Mouse (Mus musculus) megakaryocyte-erythroid progenitor cell, adult 5-6 weeks (primary cell): Measurements from ENCODE around the gene Fgf11. TPM values are rescaled to one million over a fixed set of nuclear protein-coding genes. Genes with fewer than 3 reads are reported as not detected.

Experiments
- ATAC-seq: replicated peaks from 2 replicates; pipeline ENCODE4 v1.8.0; 2016; ENCODE audit warnings: mild to moderate bottlenecking, inconsistent platforms; ENCODE audit not compliant: severe bottlenecking, poor library complexity, low FRiP score, low TSS enrichment
- total RNA-seq, 2 experiments: library from RNA; stranded (forward) in 1 of 2; stranded (reverse) in 1 of 2; fragments of 200-1000, 215-1000 nt in 1 of 2; fragments of >200 nt in 1 of 2; fragmentation: Nextera tagmentation in 1 of 2; gene quantifications; 2 replicates each; pipeline ENCODE4 v1.2.3; 2014 to 2017

The Fgf11 gene
- total RNA-seq (2014; fragmentation: Nextera tagmentation) (0.57 and 0.63 TPM in 2 replicates), total RNA-seq (2017) (2.3 TPM in 1 of 2 replicates, not detected in the other)

GRCm38 (mm10) chr11:69801379-69801977 is at the start of gene Fgf11:
TSS of gene Fgf11 (minus strand) at chr11:69801857.
- no peak for ATAC-seq

- no peak for ATAC-seq
Observed at GRCm38 (mm10) chr11:69850754-69851153, 49.1 kb upstream of the Fgf11 start.

GRCm38 (mm10) chr11:69849884-69850283 is 48.2 kb upstream of the Fgf11 start:
- ATAC-seq = no peak

GRCm38 (mm10) chr11:69849128-69849527 is 47.5 kb upstream of the Fgf11 start:
- ATAC-seq = no peak

GRCm38 (mm10) chr11:69848021-69848420 is 46.4 kb upstream of the Fgf11 start:
- no peak for ATAC-seq

GRCm38 (mm10) chr11:69846738-69847688 is 45.4 kb upstream of the Fgf11 start:
- peak; percentile 26; the same call in 1 of the 2 replicates for ATAC-seq

GRCm38 (mm10) chr11:69846198-69846680 is 44.6 kb upstream of the Fgf11 start, which contains the start of gene Plscr3:
TSS of gene Plscr3 (plus strand) at chr11:69846376.
- peak; percentile 84 for ATAC-seq

GRCm38 (mm10) chr11:69838714-69839104 is 37.1 kb upstream of the Fgf11 start:
- no peak for ATAC-seq

- peak; percentile 91 for ATAC-seq
Observed at GRCm38 (mm10) chr11:69837952-69838713, 36.5 kb upstream of the Fgf11 start, which contains the start of gene Tmem256. TSS of gene Tmem256 (plus strand) at chr11:69838514.

- no peak for ATAC-seq
Observed at GRCm38 (mm10) chr11:69837604-69837951, 35.9 kb upstream of the Fgf11 start, which contains the start of gene Nlgn2. TSS of gene Nlgn2 (minus strand) at chr11:69837784.

GRCm38 (mm10) chr11:69836703-69837576 is 35.3 kb upstream of the Fgf11 start:
- ATAC-seq = no peak

- no peak for ATAC-seq
Observed at GRCm38 (mm10) chr11:69835966-69836335, 34.3 kb upstream of the Fgf11 start.

GRCm38 (mm10) chr11:69835326-69835965 is 33.8 kb upstream of the Fgf11 start:
- no peak for ATAC-seq

- peak; percentile 39 for ATAC-seq
Observed at GRCm38 (mm10) chr11:69834001-69834549, 32.4 kb upstream of the Fgf11 start.

GRCm38 (mm10) chr11:69833554-69833953 is 31.9 kb upstream of the Fgf11 start:
- ATAC-seq = 0 out of 2 replicates have a peak, but pooled peaks have one; percentile 16

- no peak for ATAC-seq
Observed at GRCm38 (mm10) chr11:69828832-69829231, 27.2 kb upstream of the Fgf11 start.

- no peak for ATAC-seq
Observed at GRCm38 (mm10) chr11:69823456-69823855, 21.8 kb upstream of the Fgf11 start.

- ATAC-seq = no peak
Observed at GRCm38 (mm10) chr11:69822080-69822479, 20.4 kb upstream of the Fgf11 start, which contains the start of gene Spem1. TSS of gene Spem1 (minus strand) at chr11:69822180.
